Mouse (Mus musculus) erythroblast, embryonic 14.5 days (primary cell): Measurements from ENCODE around the gene Tex33. TPM values are rescaled to one million over a fixed set of nuclear protein-coding genes. Genes with fewer than 3 reads are reported as not detected.
A peak's percentile ranks its signal among the peaks of the same experiment; 100 is the strongest.

Experiments
- H3K27me3 ChIP-seq: 2 replicates; pipeline ENCODE4 v1.6.1; 2012; ENCODE audit warnings: inconsistent platforms; ENCODE audit not compliant: control insufficient read depth
- H3K36me3 ChIP-seq: 2 replicates; pipeline ENCODE4 v1.6.1; 2012; ENCODE audit warnings: mild to moderate bottlenecking, inconsistent platforms; ENCODE audit not compliant: control insufficient read depth
- H3K4me1 ChIP-seq: 2 replicates; pipeline ENCODE4 v1.6.1; 2012; ENCODE audit warnings: inconsistent platforms; ENCODE audit not compliant: control insufficient read depth
- H3K4me3 ChIP-seq: replicated peaks from 2 replicates; pipeline ENCODE3; 2012; ENCODE audit warnings: moderate library complexity, mild to moderate bottlenecking, inconsistent platforms
- H3K9me3 ChIP-seq: 2 replicates; pipeline ENCODE4 v1.6.1; 2012; ENCODE audit warnings: low read length, inconsistent platforms, mixed read lengths; ENCODE audit not compliant: control insufficient read depth
- GATA1 ChIP-seq: IDR thresholded peaks from 2 replicates; pipeline ENCODE4 v1.6.1; 2012; ENCODE audit warnings: low read length, inconsistent platforms, mixed read lengths
- TAL1 ChIP-seq: IDR thresholded peaks from 3 replicates; pipeline ENCODE4 v1.6.1; 2012; ENCODE audit warnings: low read length, inconsistent platforms, mixed read lengths
- polyA plus RNA-seq: library from polyadenylated mRNA; stranded (reverse); fragments of >175 nt; gene quantifications from 2 replicates; pipeline ENCODE4 v1.2.3, GENCODE M21; 2012

Tex33 gene
- polyA plus RNA-seq, 1 experiment: not detected

- Histone ChIP-seq H3K27me3 (peaks cover 49% of the 10 kb centered on the region), H3K9me3 (no peaks in the 10 kb centered on the region), H3K4me1 (peaks cover 10% of the 10 kb centered on the region), H3K4me3 (no peak overlapping the region), H3K36me3 (no peaks in the 10 kb centered on the region; the same call in 1 of the 2 replicates)
- TF ChIP-seq GATA1 (no peak), TAL1 (no peak)
Observed at GRCm38 (mm10) chr15:78434896-78435520, 39.3 kb upstream of the Tex33 start.

GRCm38 (mm10) chr15:78431541-78432121 is 35.9 kb upstream of the Tex33 start:
- TF ChIP-seq TAL1 (no peak), GATA1 (no peak)
- no peak overlapping the region for H3K4me3 ChIP-seq
- peaks cover 67% of the 10 kb centered on the region for H3K27me3 ChIP-seq
- H3K4me1 ChIP-seq: no peaks in the 10 kb centered on the region; the same call in 1 of the 2 replicates
- no peaks in the 10 kb centered on the region for H3K9me3 ChIP-seq
- no peaks in the 10 kb centered on the region; the same call in 1 of the 2 replicates for H3K36me3 ChIP-seq

- Histone ChIP-seq H3K4me1 (no peaks in the 10 kb centered on the region), H3K9me3 (no peaks in the 10 kb centered on the region), H3K4me3 (no peak overlapping the region), H3K36me3 (no peaks in the 10 kb centered on the region; the same call in 1 of the 2 replicates), H3K27me3 (peaks cover 66% of the 10 kb centered on the region)
- TF ChIP-seq GATA1: no peak
- no peak for TF ChIP-seq TAL1
Observed at GRCm38 (mm10) chr15:78430874-78431273, 35.2 kb upstream of the Tex33 start.

GRCm38 (mm10) chr15:78429871-78430622 is 34.3 kb upstream of the Tex33 start:
- Histone ChIP-seq H3K36me3 (no peaks in the 10 kb centered on the region; the same call in 1 of the 2 replicates), H3K4me3 (no peak overlapping the region), H3K9me3 (no peaks in the 10 kb centered on the region), H3K27me3 (peaks cover 65% of the 10 kb centered on the region), H3K4me1 (no peaks in the 10 kb centered on the region)
- TF ChIP-seq TAL1 (no peak), GATA1 (no peak)

- Histone ChIP-seq H3K36me3 (no peaks in the 10 kb centered on the region; the same call in 1 of the 2 replicates), H3K4me1 (no peaks in the 10 kb centered on the region), H3K4me3 (peak overlapping the region; percentile 16), H3K9me3 (no peaks in the 10 kb centered on the region), H3K27me3 (peaks cover 73% of the 10 kb centered on the region)
- no peak for TF ChIP-seq TAL1
- no peak for TF ChIP-seq GATA1
Observed at GRCm38 (mm10) chr15:78429139-78429459, 33.4 kb upstream of the Tex33 start.

- H3K27me3 ChIP-seq: peaks cover 75% of the 10 kb centered on the region
- no peaks in the 10 kb centered on the region for H3K9me3 ChIP-seq
- peak within 1 kb of the TSS; percentile 16 for H3K4me3 ChIP-seq
- no peaks in the 10 kb centered on the region; the same call in 1 of the 2 replicates for H3K36me3 ChIP-seq
- no peaks in the 10 kb centered on the region for H3K4me1 ChIP-seq
- TF ChIP-seq GATA1 (no peak), TAL1 (no peak)
Observed at GRCm38 (mm10) chr15:78428391-78429138, 32.9 kb upstream of the Tex33 start, which contains the start of gene Kctd17. TSS of gene Kctd17 (plus strand) at chr15:78428564.

- no peak overlapping the region for H3K4me3 ChIP-seq
- peaks cover 7% of the 10 kb centered on the region for H3K4me1 ChIP-seq
- TF ChIP-seq GATA1 (no peak), TAL1 (no peak)
- peaks cover 98% of the 10 kb centered on the region for H3K27me3 ChIP-seq
- no peaks in the 10 kb centered on the region for H3K36me3 ChIP-seq
- no peaks in the 10 kb centered on the region for H3K9me3 ChIP-seq
Observed at GRCm38 (mm10) chr15:78425230-78425629, 29.5 kb upstream of the Tex33 start.

GRCm38 (mm10) chr15:78424507-78424906 is 28.8 kb upstream of the Tex33 start:
- no peak overlapping the region for H3K4me3 ChIP-seq
- TF ChIP-seq GATA1 (no peak), TAL1 (no peak)
- H3K27me3 ChIP-seq: peaks cover 98% of the 10 kb centered on the region
- H3K36me3 ChIP-seq: no peaks in the 10 kb centered on the region
- H3K9me3 ChIP-seq: no peaks in the 10 kb centered on the region
- peaks cover 7% of the 10 kb centered on the region for H3K4me1 ChIP-seq
